Mouse (Mus musculus): ENCODE measurements around the gene Ebf3. TPM values are rescaled to one million over a fixed set of nuclear protein-coding genes. Genes with fewer than 3 reads are reported as not detected.

Gene Ebf3
- polyA plus RNA-seq, 2 experiments: 0.07 TPM; not detected in 1

GRCm38 (mm10) chr7:137297131-137297530 lies 17.1 kb downstream of the Ebf3 start:
- Histone ChIP-seq H3K27me3 (ENCODE audit: control insufficient read depth, insufficient read depth, low read length) (peaks cover 12% of the 10 kb centered on the region), H3K9me3 (ENCODE audit: control insufficient read depth, low read length) (no peaks in the 10 kb centered on the region), H3K36me3 (replicated peaks; ENCODE audit: control insufficient read depth, insufficient read depth, low read depth) (no peaks in the 10 kb centered on the region), H3K4me1 (replicated peaks; ENCODE audit: control insufficient read depth in 2 of 2, insufficient read depth in 2 of 2, low read length in 1 of 2) (no peaks in the 10 kb centered on the region), H3K4me3 (ENCODE audit: insufficient read depth in 1 of 2, low read depth in 2 of 2, low read length in 2 of 2) (no peak overlapping the region), H3K9ac (replicated peaks) (no peak overlapping the region), H3K27ac (no peak overlapping the region), H3K4me2 (ENCODE audit: low read depth) (no peak overlapping the region)
- TF ChIP-seq EP300 (IDR thresholded peaks at IDR 0.05; ENCODE audit: low read depth) (no peak), CTCF (IDR thresholded peaks at IDR 0.05; ENCODE audit: low read depth) (no peak)
- ATAC-seq (ENCODE audit: insufficient read depth): no peak
- 60% methylated on average over 7 of the region's 7 CpGs for WGBS (ENCODE audit: insufficient replicate concordance)
- no peak for DNase-seq (ENCODE audit: low read depth in 3 of 3, low spot score in 3 of 3)

DNA sequence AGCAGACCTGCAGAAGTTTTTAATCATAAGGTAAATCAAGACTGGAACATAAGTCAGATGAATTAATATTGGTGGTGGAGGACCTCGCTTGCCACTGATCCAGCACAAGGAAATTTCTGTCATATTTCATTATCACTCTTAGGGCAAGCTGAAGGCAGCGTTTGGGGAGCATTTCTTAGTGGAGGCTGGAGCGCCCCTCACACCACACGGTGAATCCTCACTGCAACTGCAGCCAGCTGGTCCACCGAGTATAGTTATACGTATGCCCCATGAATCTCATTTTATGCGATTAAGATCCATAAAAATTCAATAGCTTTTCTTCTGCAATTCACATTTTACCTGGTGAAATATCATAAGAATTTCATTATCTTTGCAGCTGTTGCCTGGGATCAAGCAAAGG lies 18.6 kb downstream of the Ebf3 start:
- Histone ChIP-seq H3K4me2 (ENCODE audit: low read depth) (no peak overlapping the region), H3K4me1 (replicated peaks; ENCODE audit: control insufficient read depth in 2 of 2, insufficient read depth in 2 of 2, low read length in 1 of 2) (no peaks in the 10 kb centered on the region), H3K27me3 (ENCODE audit: control insufficient read depth, insufficient read depth, low read length) (peaks cover 7% of the 10 kb centered on the region), H3K9me3 (ENCODE audit: control insufficient read depth, low read length) (no peaks in the 10 kb centered on the region), H3K27ac (no peak overlapping the region), H3K36me3 (replicated peaks; ENCODE audit: control insufficient read depth, insufficient read depth, low read depth) (no peaks in the 10 kb centered on the region), H3K9ac (replicated peaks) (no peak overlapping the region), H3K4me3 (ENCODE audit: insufficient read depth in 1 of 2, low read depth in 2 of 2, low read length in 2 of 2) (no peak overlapping the region)
- no peak for DNase-seq (ENCODE audit: low read depth in 3 of 3, low spot score in 3 of 3)
- WGBS (ENCODE audit: insufficient replicate concordance): 59% methylated on average over 7 of the region's 7 CpGs
- no peak for ATAC-seq (ENCODE audit: insufficient read depth)
- no peak for TF ChIP-seq CTCF (IDR thresholded peaks at IDR 0.05; ENCODE audit: low read depth)
- no peak for TF ChIP-seq EP300 (IDR thresholded peaks at IDR 0.05; ENCODE audit: low read depth)

- H3K27me3 ChIP-seq (ENCODE audit: control insufficient read depth, insufficient read depth, low read length): peaks cover 2% of the 10 kb centered on the region
- H3K27ac ChIP-seq: no peak overlapping the region
- DNase-seq (ENCODE audit: low read depth in 3 of 3, low spot score in 3 of 3): no peak
- no peak for ATAC-seq (ENCODE audit: insufficient read depth)
- no peaks in the 10 kb centered on the region for H3K4me1 ChIP-seq (replicated peaks; ENCODE audit: control insufficient read depth in 2 of 2, insufficient read depth in 2 of 2, low read length in 1 of 2)
- WGBS (ENCODE audit: insufficient replicate concordance): 71% methylated on average over 7 of the region's 7 CpGs
- no peak overlapping the region for H3K9ac ChIP-seq (replicated peaks)
- no peak overlapping the region for H3K4me3 ChIP-seq (ENCODE audit: insufficient read depth in 1 of 2, low read depth in 2 of 2, low read length in 2 of 2)
- TF ChIP-seq EP300 (IDR thresholded peaks at IDR 0.05; ENCODE audit: low read depth) (no peak), CTCF (IDR thresholded peaks at IDR 0.05; ENCODE audit: low read depth) (no peak)
- H3K9me3 ChIP-seq (ENCODE audit: control insufficient read depth, low read length): no peaks in the 10 kb centered on the region
- no peak overlapping the region for H3K4me2 ChIP-seq (ENCODE audit: low read depth)
- H3K36me3 ChIP-seq (replicated peaks; ENCODE audit: control insufficient read depth, insufficient read depth, low read depth): no peaks in the 10 kb centered on the region
Observed at GRCm38 (mm10) chr7:137294446-137294845, 19.8 kb downstream of the Ebf3 start.

DNA sequence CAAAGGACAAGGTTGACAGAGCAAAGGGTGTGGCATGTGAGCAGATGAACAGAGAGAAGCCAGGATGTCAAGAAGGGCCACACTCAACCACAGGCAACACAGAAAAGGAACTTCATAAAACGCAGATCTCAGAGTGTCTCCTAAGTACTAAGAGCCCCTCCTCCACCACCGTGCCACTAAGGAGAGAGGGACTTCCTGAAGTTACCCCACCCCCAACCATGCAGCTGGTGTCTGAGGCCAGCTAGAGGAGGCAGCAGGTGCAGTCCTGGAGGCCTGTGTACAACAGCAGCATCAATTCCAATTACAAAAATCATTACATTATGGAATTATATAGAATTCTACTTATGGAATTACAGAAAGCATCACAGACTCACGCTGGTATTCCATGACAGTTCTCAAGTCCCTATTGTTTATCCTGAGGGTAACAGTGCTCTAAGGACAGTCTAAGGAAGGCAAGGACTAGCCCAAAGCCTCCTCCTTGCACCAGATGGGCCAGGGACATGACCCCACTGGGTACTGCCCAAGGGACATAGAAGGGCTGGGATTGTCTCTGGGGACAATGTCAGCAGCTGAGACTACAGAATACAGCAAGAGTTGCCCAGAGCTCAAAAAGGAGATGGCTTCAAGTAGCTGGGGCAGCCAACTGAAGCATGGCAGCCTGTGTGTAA lies 24.8 kb downstream of the Ebf3 start:
- no peak for TF ChIP-seq EP300 (IDR thresholded peaks at IDR 0.05; ENCODE audit: low read depth)
- no peak for TF ChIP-seq CTCF (IDR thresholded peaks at IDR 0.05; ENCODE audit: low read depth)
- H3K4me3 ChIP-seq (ENCODE audit: insufficient read depth in 1 of 2, low read depth in 2 of 2, low read length in 2 of 2): no peak overlapping the region
- no peak overlapping the region for H3K27ac ChIP-seq
- no peaks in the 10 kb centered on the region for H3K9me3 ChIP-seq (ENCODE audit: control insufficient read depth, low read length)
- no peaks in the 10 kb centered on the region for H3K4me1 ChIP-seq (replicated peaks; ENCODE audit: control insufficient read depth in 2 of 2, insufficient read depth in 2 of 2, low read length in 1 of 2)
- WGBS (ENCODE audit: insufficient replicate concordance): 22% methylated on average over 3 of the region's 3 CpGs
- H3K4me2 ChIP-seq (ENCODE audit: low read depth): no peak overlapping the region
- DNase-seq (ENCODE audit: low read depth in 3 of 3, low spot score in 3 of 3) (no peak), ATAC-seq (ENCODE audit: insufficient read depth) (no peak)
- H3K36me3 ChIP-seq (replicated peaks; ENCODE audit: control insufficient read depth, insufficient read depth, low read depth): no peaks in the 10 kb centered on the region
- H3K9ac ChIP-seq (replicated peaks): no peak overlapping the region
- H3K27me3 ChIP-seq (ENCODE audit: control insufficient read depth, insufficient read depth, low read length): no peaks in the 10 kb centered on the region

GRCm38 (mm10) chr7:137278171-137278570 lies 36.1 kb downstream of the Ebf3 start:
- Histone ChIP-seq H3K27me3 (ENCODE audit: control insufficient read depth, insufficient read depth, low read length) (no peaks in the 10 kb centered on the region), H3K4me1 (replicated peaks; ENCODE audit: control insufficient read depth in 2 of 2, insufficient read depth in 2 of 2, low read length in 1 of 2) (no peaks in the 10 kb centered on the region), H3K4me3 (ENCODE audit: insufficient read depth in 1 of 2, low read depth in 2 of 2, low read length in 2 of 2) (no peak overlapping the region), H3K36me3 (replicated peaks; ENCODE audit: control insufficient read depth, insufficient read depth, low read depth) (no peaks in the 10 kb centered on the region), H3K9ac (replicated peaks) (no peak overlapping the region), H3K4me2 (ENCODE audit: low read depth) (no peak overlapping the region), H3K27ac (no peak overlapping the region), H3K9me3 (ENCODE audit: control insufficient read depth, low read length) (no peaks in the 10 kb centered on the region)
- 74% methylated on average over 7 of the region's 7 CpGs for WGBS (ENCODE audit: insufficient replicate concordance)
- no peak for TF ChIP-seq CTCF (IDR thresholded peaks at IDR 0.05; ENCODE audit: low read depth)
- no peak for TF ChIP-seq EP300 (IDR thresholded peaks at IDR 0.05; ENCODE audit: low read depth)
- ATAC-seq (ENCODE audit: insufficient read depth): no peak
- DNase-seq (ENCODE audit: low read depth in 3 of 3, low spot score in 3 of 3): no peak
